Mouse (Mus musculus) midbrain, embryonic 11.5 days (tissue): ENCODE measurements around the gene Pp2d1. TPM values are rescaled to one million over a fixed set of nuclear protein-coding genes. Genes with fewer than 3 reads are reported as not detected.

ENCODE experiments used
- ATAC-seq: fragments of 200-750 bp; cut with Nextera tagmentation; 2 replicates; pipeline ENCODE4 v1.8.0; 2017; ENCODE audit warnings: moderate TSS enrichment, moderate library complexity; ENCODE audit not compliant: low FRiP score
- DNase-seq: peaks from one replicate; pipeline ENCODE4 v3.0.0; 2015; ENCODE audit warnings: low spot score; ENCODE audit errors: missing footprints
- H3K27ac ChIP-seq: fragments of 300-500 bp; sonication (generic); 2 replicates; pipeline ENCODE4 v1.5.1; 2014; ENCODE audit warnings: low read depth, low read length
- H3K27me3 ChIP-seq: fragments of 300-500 bp; sonication (generic); 2 replicates; pipeline ENCODE4 v1.6.1; 2014; ENCODE audit warnings: mild to moderate bottlenecking, low read length, moderate library complexity, mixed read lengths; ENCODE audit not compliant: control insufficient read depth, insufficient read depth
- H3K36me3 ChIP-seq: fragments of 300-500 bp; sonication (generic); 2 replicates; pipeline ENCODE4 v1.6.1; 2014; ENCODE audit warnings: mild to moderate bottlenecking, low read length, moderate library complexity, mixed read lengths; ENCODE audit not compliant: control insufficient read depth, insufficient read depth
- H3K4me1 ChIP-seq: fragments of 300-500 bp; sonication (generic); 2 replicates; pipeline ENCODE4 v1.6.1; 2014; ENCODE audit warnings: low read length; ENCODE audit not compliant: control insufficient read depth, insufficient read depth
- H3K4me2 ChIP-seq: fragments of 300-500 bp; sonication (generic); 2 replicates; pipeline ENCODE4 v1.6.1; 2014; ENCODE audit warnings: mild to moderate bottlenecking, moderate library complexity
- H3K4me3 ChIP-seq: fragments of 300-500 bp; sonication (generic); 2 replicates; pipeline ENCODE4 v1.5.1; 2014; ENCODE audit warnings: low read depth, low read length
- H3K9ac ChIP-seq: fragments of 300-500 bp; sonication (generic); 2 replicates; pipeline ENCODE4 v1.6.1; 2014; ENCODE audit warnings: low read length
- H3K9me3 ChIP-seq: fragments of 300-500 bp; sonication (generic); 2 replicates; pipeline ENCODE4 v1.6.1; 2016; ENCODE audit warnings: low read length; ENCODE audit not compliant: control insufficient read depth
- WGBS: fragments of 180-500 bp; shearing (Covaris S2); extraction: QIAGEN DNeasy Blood & Tissue Kit; methylation state at CpG from one replicate; pipeline ENCODE4 v1.1.7; 2014; 5-methylcytosine and 5-hydroxymethylcytosine counted together
- polyA plus RNA-seq: library from polyadenylated mRNA; unstranded; fragments of >200 nt; fragmentation: Nextera tagmentation; extraction: Ambion mirVana; gene quantifications from 2 replicates; pipeline ENCODE4 v1.2.1, GENCODE M21; 2014

Gene Pp2d1
- polyA plus RNA-seq, 1 experiment from 2014 or later: 0.22 TPM

DNA sequence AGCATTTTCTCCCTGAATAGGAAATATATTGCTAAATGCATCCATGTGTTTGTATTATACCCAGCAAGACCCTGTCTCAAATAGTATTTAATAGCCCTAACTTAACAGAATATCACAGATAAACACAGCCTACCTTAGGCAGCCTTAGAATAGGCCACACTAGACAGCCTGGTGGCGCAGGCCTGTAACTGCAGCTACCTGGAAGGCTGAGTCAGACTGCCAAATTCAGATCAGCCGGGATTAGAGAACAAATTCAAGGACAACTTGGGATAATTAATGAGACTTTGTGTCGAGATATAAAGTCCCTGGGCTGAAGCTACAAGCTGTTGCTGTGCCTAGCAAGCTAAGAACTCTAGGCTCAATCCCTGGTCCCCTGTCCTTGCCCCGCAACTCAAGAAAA is 14.8 kb upstream of the Pp2d1 start:
- H3K4me3 ChIP-seq: no peak overlapping the region
- ATAC-seq (no peak), DNase-seq (no peak)
- H3K36me3 ChIP-seq: no peaks in the 10 kb centered on the region
- no peaks in the 10 kb centered on the region for H3K9me3 ChIP-seq
- H3K4me1 ChIP-seq: peaks cover 7% of the 10 kb centered on the region
- no peaks in the 10 kb centered on the region for H3K27me3 ChIP-seq
- H3K27ac ChIP-seq: no peak overlapping the region
- 73% methylated on average over 4 of the region's 4 CpGs for WGBS
- no peak overlapping the region for H3K9ac ChIP-seq
- no peak overlapping the region for H3K4me2 ChIP-seq

DNA sequence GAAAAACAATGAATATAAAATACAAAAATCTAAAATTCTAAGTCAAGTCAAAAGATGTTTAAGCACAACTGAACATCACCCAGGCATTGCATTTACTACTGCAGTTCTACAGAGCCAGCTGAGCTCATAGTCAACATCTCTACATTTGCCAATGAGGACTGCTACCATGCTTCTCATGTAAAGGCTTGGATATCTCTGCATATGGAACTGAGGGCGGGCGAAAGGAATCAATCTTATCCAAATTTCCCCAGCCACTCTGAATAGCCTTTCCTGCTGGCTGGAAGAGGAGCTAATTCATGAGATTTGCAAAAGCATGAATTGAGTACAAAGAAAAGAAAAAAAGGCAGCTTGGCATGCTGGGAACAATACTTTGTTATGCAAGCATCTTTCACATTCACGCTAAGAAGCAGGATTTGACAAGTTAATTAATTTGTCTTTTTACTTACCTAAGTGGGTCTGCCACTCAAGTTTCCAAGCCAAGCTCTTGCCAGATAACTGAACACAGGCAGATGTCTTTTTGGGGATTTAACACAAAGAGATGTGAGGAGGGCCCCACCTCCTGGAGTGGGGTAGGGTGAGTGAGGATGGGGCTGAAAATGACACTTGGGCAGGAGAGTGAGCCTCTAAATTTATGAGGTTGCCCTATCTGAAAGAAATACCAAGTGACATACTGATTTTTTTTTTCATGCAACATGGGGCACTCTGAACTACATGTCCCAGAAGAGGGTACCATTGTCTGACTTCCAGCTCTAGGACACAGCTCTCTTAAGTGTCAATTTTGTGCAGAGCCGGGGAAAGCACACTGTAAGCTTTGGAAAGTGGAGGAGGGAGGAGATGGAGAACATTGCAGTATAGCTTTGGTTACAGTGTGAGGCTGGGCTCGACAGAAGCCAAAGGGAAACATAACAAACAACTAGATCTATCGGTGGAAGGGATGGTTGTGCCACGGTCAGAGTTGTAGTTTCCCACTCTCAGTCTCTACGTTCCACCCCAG is 12.4 kb upstream of the Pp2d1 start:
- Histone ChIP-seq H3K4me1 (peaks cover 7% of the 10 kb centered on the region), H3K9ac (no peak overlapping the region), H3K4me3 (no peak overlapping the region), H3K36me3 (no peaks in the 10 kb centered on the region), H3K27me3 (no peaks in the 10 kb centered on the region), H3K27ac (no peak overlapping the region), H3K9me3 (no peaks in the 10 kb centered on the region), H3K4me2 (no peak overlapping the region)
- ATAC-seq (peak; percentile 65; the same call in 1 of the 2 replicates), DNase-seq (peak; percentile 85)
- 53% methylated on average over 8 of the region's 8 CpGs for WGBS

DNA sequence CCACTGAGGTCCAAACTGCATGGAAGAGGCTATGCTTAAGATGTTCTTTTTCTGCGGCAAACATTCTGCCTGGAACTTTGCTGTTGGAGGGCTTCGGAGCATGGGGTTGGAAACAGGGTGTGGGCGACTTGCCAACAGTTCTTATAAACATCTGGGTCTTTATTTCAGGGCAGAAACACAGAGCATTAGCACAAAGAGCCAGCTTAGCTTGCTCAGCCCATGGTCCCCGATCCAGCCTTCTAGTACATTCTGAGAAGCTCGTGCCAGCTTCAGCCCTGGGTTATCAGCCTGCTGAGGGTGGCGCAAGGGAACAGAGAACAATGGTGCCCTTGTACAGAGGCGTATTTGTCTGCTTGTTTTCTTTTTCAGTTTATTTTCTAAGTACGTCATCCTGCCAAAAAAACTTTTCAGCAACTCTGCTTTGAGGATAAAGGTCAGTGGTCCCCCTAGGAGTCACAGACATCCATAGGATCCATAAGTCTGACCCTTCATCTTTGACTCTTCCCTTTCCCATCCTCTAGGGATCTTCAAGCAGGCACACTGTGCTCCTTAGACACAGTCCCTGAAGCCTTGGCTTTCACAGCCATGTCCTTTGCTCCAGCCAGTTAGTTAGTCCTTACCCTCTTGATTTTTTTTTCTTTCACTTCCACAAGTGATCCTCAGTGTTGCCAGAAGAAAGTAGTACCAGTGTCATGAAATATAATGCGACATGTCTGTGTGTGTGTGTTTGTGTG is 4.5 kb upstream of the Pp2d1 start:
- WGBS: 89% methylated on average over 9 of the region's 9 CpGs
- no peak for DNase-seq
- H3K36me3 ChIP-seq: no peaks in the 10 kb centered on the region
- no peak for ATAC-seq
- H3K9ac ChIP-seq: no peak overlapping the region
- H3K27ac ChIP-seq: no peak overlapping the region
- H3K4me2 ChIP-seq: no peak overlapping the region
- H3K27me3 ChIP-seq: no peaks in the 10 kb centered on the region
- H3K4me1 ChIP-seq: no peaks in the 10 kb centered on the region
- no peak overlapping the region for H3K4me3 ChIP-seq
- no peaks in the 10 kb centered on the region for H3K9me3 ChIP-seq

DNA sequence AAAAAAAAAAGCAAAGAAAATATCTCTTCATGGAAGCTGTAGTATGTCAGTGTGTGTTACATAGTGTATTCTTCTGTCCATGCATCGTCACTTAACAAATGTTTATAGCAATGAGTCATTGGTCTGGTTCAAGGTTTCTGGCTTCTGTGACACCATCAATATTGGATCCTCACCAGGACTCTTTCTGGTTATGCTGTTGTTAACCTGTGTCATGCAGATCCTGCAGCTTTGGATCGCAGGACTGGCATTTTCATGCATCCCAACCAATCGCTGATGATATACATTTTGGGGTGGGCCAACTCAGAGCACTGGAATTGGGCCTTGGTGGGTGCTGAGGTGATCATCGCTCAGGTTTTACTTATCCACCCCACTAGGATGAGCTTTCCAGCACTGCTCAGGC is 3.3 kb upstream of the Pp2d1 start:
- 91% methylated on average over 4 of the region's 4 CpGs for WGBS

DNA sequence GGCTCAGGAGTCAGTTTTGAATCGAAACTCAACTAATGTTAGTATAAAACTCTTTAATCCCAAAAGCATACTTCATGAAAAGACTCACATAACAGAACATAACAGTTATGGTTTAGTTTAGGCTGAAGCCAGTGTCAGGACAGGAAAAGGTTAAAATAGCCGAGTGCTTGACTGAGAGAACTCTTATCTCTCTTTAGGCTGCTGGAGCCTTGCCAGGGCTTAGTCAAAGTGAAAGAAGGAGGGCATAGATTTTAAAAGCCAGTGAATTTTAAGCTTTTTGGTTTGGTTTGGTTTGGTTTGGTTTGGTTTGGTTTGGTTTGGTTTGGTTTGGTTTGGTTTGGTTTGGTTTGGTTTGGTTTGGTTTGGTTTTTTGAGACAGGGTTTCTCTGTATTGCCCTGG is 6.8 kb downstream of the Pp2d1 start:
- DNase-seq: no peak
- no peak for ATAC-seq
- no peak overlapping the region for H3K9ac ChIP-seq
- H3K4me3 ChIP-seq: no peak overlapping the region
- H3K9me3 ChIP-seq: no peaks in the 10 kb centered on the region
- 86% methylated on average over 2 of the region's 2 CpGs for WGBS
- H3K4me1 ChIP-seq: no peaks in the 10 kb centered on the region
- H3K27me3 ChIP-seq: no peaks in the 10 kb centered on the region
- H3K27ac ChIP-seq: no peak overlapping the region
- H3K36me3 ChIP-seq: no peaks in the 10 kb centered on the region
- no peak overlapping the region for H3K4me2 ChIP-seq

More for the DNA sequence above, 3.3 kb upstream of the Pp2d1 start:
- ATAC-seq (no peak), DNase-seq (no peak)
- Histone ChIP-seq H3K4me2 (no peak overlapping the region), H3K9ac (no peak overlapping the region), H3K9me3 (no peaks in the 10 kb centered on the region), H3K27me3 (no peaks in the 10 kb centered on the region), H3K4me3 (no peak overlapping the region), H3K27ac (no peak overlapping the region), H3K36me3 (no peaks in the 10 kb centered on the region), H3K4me1 (no peaks in the 10 kb centered on the region)

DNA sequence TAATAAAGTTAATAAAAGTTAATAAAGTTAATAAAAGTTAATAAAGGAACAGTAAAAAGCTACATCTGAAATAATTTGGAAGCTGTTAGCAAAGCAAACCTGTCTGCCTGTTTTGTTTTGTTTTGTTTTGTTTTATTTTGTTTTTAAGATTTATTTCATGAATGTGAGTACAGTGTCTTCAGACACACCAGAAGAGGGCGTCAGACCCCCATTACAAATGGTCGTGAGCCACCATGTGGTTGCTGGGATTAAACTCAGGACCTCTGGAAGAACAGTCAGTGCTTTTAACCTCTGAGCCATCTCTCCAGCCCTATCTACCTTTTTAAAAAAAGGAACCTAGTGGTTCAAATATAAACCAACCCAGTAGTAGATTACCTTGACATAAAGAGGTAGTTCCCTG is 8.1 kb downstream of the Pp2d1 start:
- Histone ChIP-seq H3K4me3 (no peak overlapping the region), H3K27me3 (no peaks in the 10 kb centered on the region), H3K36me3 (no peaks in the 10 kb centered on the region), H3K9me3 (no peaks in the 10 kb centered on the region), H3K9ac (no peak overlapping the region), H3K27ac (no peak overlapping the region), H3K4me2 (no peak overlapping the region), H3K4me1 (no peaks in the 10 kb centered on the region)
- DNase-seq (no peak), ATAC-seq (no peak)
- 58% methylated on average over 2 of the region's 2 CpGs for WGBS

DNA sequence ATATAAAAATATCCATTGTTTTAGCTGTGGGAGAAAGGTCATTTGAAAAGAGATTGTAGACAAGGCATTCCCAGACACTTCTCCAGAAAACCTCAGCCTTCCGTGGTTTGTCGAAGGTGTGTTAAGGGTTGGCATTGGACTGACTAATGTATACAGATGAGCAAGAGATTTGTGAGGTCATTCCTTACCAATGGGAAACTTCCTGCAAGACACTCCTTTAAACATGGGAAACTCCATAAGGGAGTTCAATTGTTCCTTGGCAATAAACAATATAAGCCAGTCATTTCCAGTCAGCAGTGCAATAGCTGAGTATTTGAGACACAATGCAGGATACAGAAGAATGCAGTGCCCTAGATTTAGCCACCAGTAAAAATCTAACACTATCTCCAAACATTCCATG is 11.2 kb downstream of the Pp2d1 start:
- H3K27me3 ChIP-seq: no peaks in the 10 kb centered on the region
- H3K4me2 ChIP-seq: no peak overlapping the region
- no peak overlapping the region for H3K27ac ChIP-seq
- no peak overlapping the region for H3K9ac ChIP-seq
- no peaks in the 10 kb centered on the region for H3K36me3 ChIP-seq
- 89% methylated on average over 2 of the region's 2 CpGs for WGBS
- H3K4me1 ChIP-seq: no peaks in the 10 kb centered on the region
- DNase-seq (no peak), ATAC-seq (no peak)
- no peaks in the 10 kb centered on the region for H3K9me3 ChIP-seq
- no peak overlapping the region for H3K4me3 ChIP-seq

DNA sequence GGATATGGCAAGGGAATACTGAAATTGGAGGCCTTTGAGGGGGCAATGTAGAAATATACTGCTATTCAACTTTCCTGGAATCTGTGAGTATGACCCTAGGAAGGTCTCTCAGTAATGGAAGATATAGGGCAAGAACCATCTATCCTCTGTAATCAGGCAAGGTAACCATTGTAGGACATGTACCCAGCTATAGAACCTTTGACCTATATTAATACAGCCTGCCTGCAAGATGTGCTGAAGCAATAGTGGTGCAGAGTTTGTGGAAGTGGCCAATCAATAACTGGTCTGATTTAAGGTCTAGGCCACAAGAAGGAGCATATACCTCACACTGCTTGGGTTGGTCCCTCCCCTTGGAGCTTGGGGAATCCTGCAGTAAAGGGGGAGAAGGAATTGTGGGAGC is 18.7 kb downstream of the Pp2d1 start:
- no peak overlapping the region for H3K4me2 ChIP-seq
- H3K4me1 ChIP-seq: no peaks in the 10 kb centered on the region
- no peak overlapping the region for H3K4me3 ChIP-seq
- DNase-seq: peak; percentile 54
- H3K27ac ChIP-seq: no peak overlapping the region
- no peaks in the 10 kb centered on the region for H3K36me3 ChIP-seq
- no peaks in the 10 kb centered on the region for H3K27me3 ChIP-seq
- H3K9me3 ChIP-seq: no peaks in the 10 kb centered on the region
- no peak overlapping the region for H3K9ac ChIP-seq
- no peak for ATAC-seq

DNA sequence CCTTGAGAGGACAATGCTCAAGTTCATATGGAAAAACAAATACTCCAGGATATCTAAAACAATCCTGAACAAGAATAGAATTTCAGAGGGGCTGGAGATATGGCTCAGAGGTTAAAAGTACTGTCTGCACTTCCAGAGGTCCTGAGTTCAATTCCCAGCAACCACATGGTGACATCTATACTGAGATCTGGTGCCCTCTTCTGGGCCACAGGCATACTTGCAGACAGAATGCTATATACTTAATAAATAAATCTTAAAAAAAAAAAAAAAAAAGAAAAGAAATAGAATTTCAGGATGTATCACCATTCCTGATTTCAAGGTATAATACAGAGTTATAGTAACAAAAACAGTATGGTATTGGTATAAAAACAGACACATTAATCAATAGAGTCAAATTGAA is 19.9 kb downstream of the Pp2d1 start:
- Histone ChIP-seq H3K4me3 (no peak overlapping the region), H3K4me2 (no peak overlapping the region), H3K36me3 (no peaks in the 10 kb centered on the region), H3K27me3 (no peaks in the 10 kb centered on the region), H3K9ac (no peak overlapping the region), H3K9me3 (no peaks in the 10 kb centered on the region), H3K4me1 (no peaks in the 10 kb centered on the region), H3K27ac (no peak overlapping the region)
- ATAC-seq (no peak), DNase-seq (no peak)
